Mouse (Mus musculus): Measurements from ENCODE around the gene Rsph6a. TPM values are rescaled to one million over a fixed set of nuclear protein-coding genes. Genes with fewer than 3 reads are reported as not detected.
A peak's percentile ranks its signal among the peaks of the same experiment; 100 is the strongest.

The Rsph6a gene
- polyA plus RNA-seq, 1 experiment from 2014 or later = not detected

GRCm38 (mm10) chr7:19012882-19013281 lies 41.6 kb upstream of the Rsph6a start:
- 0 out of 2 replicates have a peak, but pooled peaks cover under 1% of the 10 kb centered on the region for H3K36me3 ChIP-seq (ENCODE audit: control insufficient read depth, insufficient read depth, low read length)
- H3K4me2 ChIP-seq (ENCODE audit: low read length) = peak overlapping the region; percentile 91
- H3K27ac ChIP-seq (replicated peaks in 1 of 2; ENCODE audit: control insufficient read depth in 1 of 2, insufficient read depth in 1 of 2, low read depth in 2 of 2, low read length in 2 of 2) = no peak overlapping the region
- no peaks in the 10 kb centered on the region for H3K9me3 ChIP-seq (ENCODE audit: control insufficient read depth, low read length)
- no peak for ATAC-seq (ENCODE audit: insufficient number of reproducible peaks, insufficient read depth, low FRiP score, low read depth)
- H3K4me3 ChIP-seq (ENCODE audit: control insufficient read depth in 1 of 2, insufficient read depth in 1 of 2, low read depth in 1 of 2, low read length in 2 of 2) = no peak overlapping the region
- peak overlapping the region; percentile 81; the same call in 1 of the 2 replicates for H3K9ac ChIP-seq (ENCODE audit: low read length)
- 34% methylated on average over 2 of the region's 2 CpGs for WGBS
- H3K27me3 ChIP-seq (ENCODE audit: control insufficient read depth, insufficient read depth, low read length) = no peaks in the 10 kb centered on the region
- H3K4me1 ChIP-seq (ENCODE audit: control insufficient read depth in 2 of 2, insufficient read depth in 2 of 2, low read length in 2 of 2) = peaks cover 5 to 12% of the 10 kb centered on the region in 2 experiments; a peak in 3 of 4 replicates

DNA sequence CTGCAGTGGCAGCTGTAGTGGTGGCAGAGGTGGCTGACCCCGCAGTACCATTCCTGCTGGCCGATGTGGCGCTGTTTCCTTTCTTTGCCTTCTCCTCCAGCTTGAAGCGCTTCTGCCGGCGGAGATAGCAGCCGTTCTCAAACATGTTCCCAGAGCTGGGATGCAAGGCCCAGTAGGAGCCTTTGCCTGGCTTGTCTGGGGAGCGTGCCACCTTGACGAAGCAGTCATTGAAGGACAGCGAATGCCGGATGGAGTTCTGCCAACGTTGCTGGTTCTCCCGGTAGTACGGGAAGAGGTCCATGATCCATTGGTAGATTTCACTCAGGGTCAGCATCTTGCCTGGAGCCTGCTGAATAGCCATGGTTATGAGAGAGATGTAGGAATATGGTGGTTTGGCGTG lies 40.0 kb upstream of the Rsph6a start:
- Histone ChIP-seq H3K4me1 (ENCODE audit: control insufficient read depth in 2 of 2, insufficient read depth in 2 of 2, low read length in 2 of 2) (peaks cover 5 to 12% of the 10 kb centered on the region in 2 experiments; a peak in 3 of 4 replicates), H3K27me3 (ENCODE audit: control insufficient read depth, insufficient read depth, low read length) (no peaks in the 10 kb centered on the region), H3K9me3 (ENCODE audit: control insufficient read depth, low read length) (no peaks in the 10 kb centered on the region), H3K9ac (ENCODE audit: low read length) (no peak overlapping the region), H3K4me3 (ENCODE audit: control insufficient read depth in 1 of 2, insufficient read depth in 1 of 2, low read depth in 1 of 2, low read length in 2 of 2) (no peak overlapping the region), H3K4me2 (ENCODE audit: low read length) (no peak overlapping the region), H3K36me3 (ENCODE audit: control insufficient read depth, insufficient read depth, low read length) (no peaks in the 10 kb centered on the region), H3K27ac (replicated peaks in 1 of 2; ENCODE audit: control insufficient read depth in 1 of 2, insufficient read depth in 1 of 2, low read depth in 2 of 2, low read length in 2 of 2) (no peak overlapping the region)
- WGBS = 59% methylated on average over 15 of the region's 15 CpGs
- no peak for ATAC-seq (ENCODE audit: insufficient number of reproducible peaks, insufficient read depth, low FRiP score, low read depth)

- peaks cover 5 to 12% of the 10 kb centered on the region in 2 experiments; a peak in 3 of 4 replicates for H3K4me1 ChIP-seq (ENCODE audit: control insufficient read depth in 2 of 2, insufficient read depth in 2 of 2, low read length in 2 of 2)
- no peak overlapping the region for H3K4me3 ChIP-seq (ENCODE audit: control insufficient read depth in 1 of 2, insufficient read depth in 1 of 2, low read depth in 1 of 2, low read length in 2 of 2)
- 87% methylated on average over 4 of the region's 4 CpGs for WGBS
- no peaks in the 10 kb centered on the region for H3K36me3 ChIP-seq (ENCODE audit: control insufficient read depth, insufficient read depth, low read length)
- H3K27me3 ChIP-seq (ENCODE audit: control insufficient read depth, insufficient read depth, low read length) = peaks cover 10% of the 10 kb centered on the region
- ATAC-seq (ENCODE audit: insufficient number of reproducible peaks, insufficient read depth, low FRiP score, low read depth) = no peak
- no peak overlapping the region for H3K4me2 ChIP-seq (ENCODE audit: low read length)
- H3K9ac ChIP-seq (ENCODE audit: low read length) = no peak overlapping the region
- no peaks in the 10 kb centered on the region for H3K9me3 ChIP-seq (ENCODE audit: control insufficient read depth, low read length)
- H3K27ac ChIP-seq (replicated peaks in 1 of 2; ENCODE audit: control insufficient read depth in 1 of 2, insufficient read depth in 1 of 2, low read depth in 2 of 2, low read length in 2 of 2) = no peak overlapping the region
Observed at GRCm38 (mm10) chr7:19016042-19016441, 38.4 kb upstream of the Rsph6a start.

DNA sequence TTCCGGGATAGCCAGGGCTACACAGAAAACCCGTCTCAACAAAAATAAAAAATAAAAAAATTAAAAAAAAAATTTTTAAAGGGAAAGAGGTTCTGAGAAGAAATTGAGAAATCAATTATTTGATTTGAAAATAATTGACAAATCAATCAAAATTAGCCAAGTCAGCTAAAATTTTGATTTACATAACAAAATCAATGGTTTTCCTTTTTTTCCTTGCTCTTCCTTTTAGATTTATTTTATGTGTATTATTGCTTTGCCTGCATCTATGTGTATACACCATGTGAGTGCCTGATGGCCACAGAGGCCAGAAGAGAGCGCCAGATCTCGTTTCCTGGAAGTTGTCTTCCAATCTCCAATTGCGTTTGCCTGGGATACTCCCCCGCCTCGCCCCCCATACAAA lies 36.6 kb upstream of the Rsph6a start:
- H3K27ac ChIP-seq (replicated peaks in 1 of 2; ENCODE audit: control insufficient read depth in 1 of 2, insufficient read depth in 1 of 2, low read depth in 2 of 2, low read length in 2 of 2) = no peak overlapping the region
- no peaks in the 10 kb centered on the region for H3K36me3 ChIP-seq (ENCODE audit: control insufficient read depth, insufficient read depth, low read length)
- H3K27me3 ChIP-seq (ENCODE audit: control insufficient read depth, insufficient read depth, low read length) = peaks cover 27% of the 10 kb centered on the region
- no peak overlapping the region for H3K9ac ChIP-seq (ENCODE audit: low read length)
- H3K4me1 ChIP-seq (ENCODE audit: control insufficient read depth in 2 of 2, insufficient read depth in 2 of 2, low read length in 2 of 2) = 0 out of 4 replicates have a peak, but pooled peaks cover 0 to 1% of the 10 kb centered on the region in 2 experiments
- H3K9me3 ChIP-seq (ENCODE audit: control insufficient read depth, low read length) = no peaks in the 10 kb centered on the region
- no peak overlapping the region for H3K4me2 ChIP-seq (ENCODE audit: low read length)
- WGBS = 85% methylated on average over 7 of the region's 7 CpGs
- no peak overlapping the region for H3K4me3 ChIP-seq (ENCODE audit: control insufficient read depth in 1 of 2, insufficient read depth in 1 of 2, low read depth in 1 of 2, low read length in 2 of 2)
- no peak for ATAC-seq (ENCODE audit: insufficient number of reproducible peaks, insufficient read depth, low FRiP score, low read depth)

DNA sequence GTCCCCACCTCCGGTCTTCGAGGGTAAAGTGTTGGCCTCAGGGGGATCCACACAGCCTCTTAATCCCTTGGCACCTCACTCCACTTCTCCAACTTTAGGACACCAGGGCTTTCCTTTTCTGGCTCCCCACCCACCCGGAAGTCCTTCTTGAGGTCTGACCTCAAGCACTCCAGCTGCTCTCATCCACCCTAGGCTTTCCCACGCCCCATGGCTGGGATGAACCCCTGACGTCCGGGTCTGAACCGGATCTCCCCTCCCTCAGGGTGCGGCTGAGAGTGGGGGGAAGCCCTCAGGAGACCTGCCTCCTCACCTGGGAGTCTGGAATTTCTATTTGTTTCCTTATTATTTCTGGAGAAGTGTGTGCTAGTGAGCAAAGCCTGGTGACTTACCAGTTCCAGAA lies 33.4 kb upstream of the Rsph6a start:
- Histone ChIP-seq H3K4me1 (ENCODE audit: control insufficient read depth in 2 of 2, insufficient read depth in 2 of 2, low read length in 2 of 2) (peaks cover 4 to 19% of the 10 kb centered on the region in 2 experiments), H3K4me3 (ENCODE audit: control insufficient read depth in 1 of 2, insufficient read depth in 1 of 2, low read depth in 1 of 2, low read length in 2 of 2) (no peak overlapping the region), H3K36me3 (ENCODE audit: control insufficient read depth, insufficient read depth, low read length) (no peaks in the 10 kb centered on the region), H3K27ac (replicated peaks in 1 of 2; ENCODE audit: control insufficient read depth in 1 of 2, insufficient read depth in 1 of 2, low read depth in 2 of 2, low read length in 2 of 2) (no peak overlapping the region), H3K9ac (ENCODE audit: low read length) (no peak overlapping the region), H3K4me2 (ENCODE audit: low read length) (no peak overlapping the region), H3K9me3 (ENCODE audit: control insufficient read depth, low read length) (no peaks in the 10 kb centered on the region), H3K27me3 (ENCODE audit: control insufficient read depth, insufficient read depth, low read length) (peaks cover 37% of the 10 kb centered on the region)
- WGBS = 17% methylated on average over 8 of the region's 8 CpGs
- ATAC-seq (ENCODE audit: insufficient number of reproducible peaks, insufficient read depth, low FRiP score, low read depth) = no peak

DNA sequence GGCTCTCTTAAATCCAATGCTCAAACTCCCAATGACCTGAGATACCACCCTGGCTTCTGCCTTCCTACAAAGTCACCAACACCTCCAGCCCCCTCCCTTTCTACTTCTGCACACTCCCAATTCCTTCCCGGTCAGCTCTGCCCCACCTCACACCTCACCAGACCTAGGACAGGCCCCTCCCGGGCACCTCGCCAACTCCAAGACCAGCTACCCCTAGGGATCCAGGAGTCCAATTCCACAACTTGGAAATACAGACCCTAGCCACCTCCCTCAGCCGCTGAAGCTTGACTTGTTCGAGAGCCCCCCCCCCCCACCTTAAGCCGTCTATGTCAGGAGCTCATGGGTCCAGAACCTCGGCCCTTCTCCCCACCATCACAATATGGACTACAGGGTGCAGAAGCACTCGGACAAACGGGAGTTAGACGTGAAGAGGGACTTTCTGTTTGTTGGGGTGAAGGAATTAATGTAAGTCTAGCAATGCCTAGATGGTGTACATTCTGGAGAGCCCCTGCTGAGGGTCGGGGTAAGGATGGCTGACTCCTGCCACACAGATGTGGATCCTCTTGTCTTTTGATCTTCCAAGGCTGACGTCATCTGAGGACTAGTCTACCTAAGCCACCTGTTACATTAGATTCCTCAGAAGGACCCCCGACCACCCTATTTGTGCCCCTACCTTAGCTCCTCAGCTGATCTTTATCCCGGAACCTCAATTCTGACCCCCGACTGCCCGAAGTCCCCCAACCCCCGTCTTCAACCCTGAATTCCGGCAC lies 32.1 kb upstream of the Rsph6a start:
- Histone ChIP-seq H3K4me3 (ENCODE audit: control insufficient read depth in 1 of 2, insufficient read depth in 1 of 2, low read depth in 1 of 2, low read length in 2 of 2) (no peak overlapping the region), H3K4me2 (ENCODE audit: low read length) (no peak overlapping the region), H3K9me3 (ENCODE audit: control insufficient read depth, low read length) (no peaks in the 10 kb centered on the region), H3K36me3 (ENCODE audit: control insufficient read depth, insufficient read depth, low read length) (no peaks in the 10 kb centered on the region), H3K9ac (ENCODE audit: low read length) (no peak overlapping the region), H3K4me1 (ENCODE audit: control insufficient read depth in 2 of 2, insufficient read depth in 2 of 2, low read length in 2 of 2) (peaks cover 7 to 22% of the 10 kb centered on the region in 2 experiments), H3K27me3 (ENCODE audit: control insufficient read depth, insufficient read depth, low read length) (peaks cover 37% of the 10 kb centered on the region), H3K27ac (replicated peaks in 1 of 2; ENCODE audit: control insufficient read depth in 1 of 2, insufficient read depth in 1 of 2, low read depth in 2 of 2, low read length in 2 of 2) (no peak overlapping the region)
- ATAC-seq (ENCODE audit: insufficient number of reproducible peaks, insufficient read depth, low FRiP score, low read depth) = no peak
- 45% methylated on average over 18 of the region's 18 CpGs for WGBS

DNA sequence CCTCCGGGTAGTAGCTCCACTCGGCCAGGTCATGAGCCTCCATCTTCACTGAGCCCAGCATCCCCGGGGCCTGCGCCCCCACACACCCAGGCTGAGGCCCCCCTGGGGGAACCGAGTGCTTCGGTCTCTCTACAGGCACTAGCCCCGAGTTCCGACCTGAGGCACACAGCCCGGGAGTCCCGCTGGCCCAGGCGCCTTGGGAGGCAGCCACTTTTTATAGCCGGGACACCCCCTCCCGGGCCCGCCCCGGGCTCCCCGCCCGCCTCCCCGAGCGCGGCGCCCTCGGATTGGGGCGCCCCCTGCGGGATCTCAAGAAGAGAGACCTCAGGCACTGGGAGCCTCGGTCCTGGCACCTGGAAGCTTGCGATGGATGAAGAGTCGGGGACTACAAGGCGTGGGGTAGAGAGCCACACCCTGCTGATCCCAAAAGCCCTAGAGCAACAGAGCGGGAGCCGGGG lies 31.1 kb upstream of the Rsph6a start, which contains the start of gene Foxa3:
Gene Foxa3 (minus strand): TSS at position 182 of the 458 bp plus-strand sequence.
- WGBS = 3% methylated on average over 30 of the region's 30 CpGs

More for the DNA sequence above, 31.1 kb upstream of the Rsph6a start, which contains the start of gene Foxa3:
- H3K4me2 ChIP-seq (ENCODE audit: low read length) = peak within 1 kb of the TSS; percentile 87
- peak within 1 kb of the TSS in 1 of 2 experiments; percentile 59; a peak in 2 of 4 replicates for H3K27ac ChIP-seq (replicated peaks in 1 of 2; ENCODE audit: control insufficient read depth in 1 of 2, insufficient read depth in 1 of 2, low read depth in 2 of 2, low read length in 2 of 2)
- H3K4me3 ChIP-seq (ENCODE audit: control insufficient read depth in 1 of 2, insufficient read depth in 1 of 2, low read depth in 1 of 2, low read length in 2 of 2) = peak within 1 kb of the TSS; percentile 95 to 99
- 0 out of 2 replicates have a peak, but pooled peaks have one; percentile 6 for ATAC-seq (ENCODE audit: insufficient number of reproducible peaks, insufficient read depth, low FRiP score, low read depth)
- H3K9me3 ChIP-seq (ENCODE audit: control insufficient read depth, low read length) = no peaks in the 10 kb centered on the region
- peak within 1 kb of the TSS; percentile 97 for H3K9ac ChIP-seq (ENCODE audit: low read length)
- H3K36me3 ChIP-seq (ENCODE audit: control insufficient read depth, insufficient read depth, low read length) = no peaks in the 10 kb centered on the region; the same call in 1 of the 2 replicates
- H3K27me3 ChIP-seq (ENCODE audit: control insufficient read depth, insufficient read depth, low read length) = peaks cover 37% of the 10 kb centered on the region
- peaks cover 7 to 22% of the 10 kb centered on the region in 2 experiments for H3K4me1 ChIP-seq (ENCODE audit: control insufficient read depth in 2 of 2, insufficient read depth in 2 of 2, low read length in 2 of 2)
